ENCODE assay signal across 9 mouse cellular contexts in the genomic region with DNA sequence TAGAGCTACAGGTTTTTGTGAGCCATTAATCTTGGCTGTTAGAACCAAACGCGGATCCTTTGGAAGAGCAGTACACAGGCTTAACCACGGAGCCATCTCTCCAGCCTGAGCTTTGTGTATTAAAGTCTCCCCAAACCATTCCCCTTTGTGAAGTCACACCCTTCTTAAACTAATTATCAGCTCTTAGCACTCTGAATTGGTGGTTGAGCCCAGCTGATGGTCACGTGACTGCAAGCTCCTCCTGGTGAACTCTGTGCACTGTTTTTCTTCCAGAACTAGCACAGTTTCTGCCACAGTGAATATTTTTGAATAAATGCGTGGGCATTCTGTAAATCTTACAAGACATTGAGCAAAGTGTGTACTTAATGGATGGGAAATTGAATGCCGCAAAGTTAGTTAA. TPM values are rescaled to one million over a fixed set of nuclear protein-coding genes. Genes with fewer than 3 reads are reported as not detected.
DNase-seq lines count a peak whose midpoint lies in the region; ATAC-seq and TF ChIP-seq lines count a peak whose summit lies in the region.
"Had no signal": no experiment of that assay in that cellular context is flagged by ENCODE, and none has a peak within 500 bp of the region (broad histone marks: within the 10 kb centered on the region; RNA-seq: fewer than 3 reads in every experiment).

No protein-coding gene starts in this region.

- H3K9me3 ChIP-seq in kidney, embryonic 16.5 days (ENCODE audit: low read length): no peaks in the 10 kb centered on the region

- TF ChIP-seq CTCF in testis, adult 2 months (IDR thresholded peaks at IDR 0.05; ENCODE audit: control insufficient read depth, insufficient read depth, insufficient replicate concordance, low read depth, low read length): no peak
- TF ChIP-seq CTCF in embryonic fibroblast, embryonic 13.5 days (IDR thresholded peaks at IDR 0.05; ENCODE audit: borderline replicate concordance, insufficient read depth, low read length): no peak

- H3K36me3 ChIP-seq in testis, adult 2 months (ENCODE audit: control insufficient read depth, insufficient read depth, low read length): peaks cover 1% of the 10 kb centered on the region; the same call in 1 of the 2 replicates
- peaks cover 6% of the 10 kb centered on the region for H3K36me3 ChIP-seq in kidney, embryonic 16.5 days (ENCODE audit: insufficient read depth, low read length)

- peak overlapping the region; percentile 96 for H3K4me3 ChIP-seq in testis, adult 2 months (ENCODE audit: control insufficient read depth, low read depth, low read length)
- H3K4me3 ChIP-seq in embryonic fibroblast, embryonic 13.5 days (ENCODE audit: insufficient read depth, low read length): peak overlapping the region; percentile 94
- peak overlapping the region; percentile 76 for H3K4me3 ChIP-seq in kidney, embryonic 16.5 days (ENCODE audit: low read length)

- no peak for TF ChIP-seq POLR2A in testis, adult 2 months (IDR thresholded peaks at IDR 0.05; ENCODE audit: control insufficient read depth, low read depth, low read length)
- no peak for TF ChIP-seq POLR2A in embryonic fibroblast, embryonic 13.5 days (IDR thresholded peaks at IDR 0.05; ENCODE audit: low read depth, low read length)

- peak overlapping the region; percentile 76 for H3K9ac ChIP-seq in kidney, embryonic 16.5 days (replicated peaks; ENCODE audit: low read length)

- H3K27me3 ChIP-seq in testis, adult 2 months (ENCODE audit: control insufficient read depth, insufficient read depth, low read length): no peaks in the 10 kb centered on the region
- no peaks in the 10 kb centered on the region for H3K27me3 ChIP-seq in kidney, embryonic 16.5 days (ENCODE audit: insufficient read depth, low read length)

- intact Hi-C loops in gastrocnemius, postnatal 14 days (cut with DNase I; ENCODE audit: low total_unique reads): no loop called here
- intact Hi-C loops in left cerebral cortex, postnatal 14 days (cut with DNase I): loop anchor here (2.0 kb wide), 1 partner anchor 70 kb away; the partner anchor contains the start of genes Aurka and Cstf1

- peaks cover 5% of the 10 kb centered on the region for H3K4me1 ChIP-seq in testis, adult 2 months (ENCODE audit: control insufficient read depth, insufficient read depth, low read length)
- peaks cover 5% of the 10 kb centered on the region for H3K4me1 ChIP-seq in embryonic fibroblast, embryonic 13.5 days (ENCODE audit: control insufficient read depth, insufficient read depth, low read length)
- peaks cover 15% of the 10 kb centered on the region for H3K4me1 ChIP-seq in kidney, embryonic 16.5 days (ENCODE audit: insufficient read depth, low read length)

- ATAC-seq in kidney, embryonic 16.5 days (ENCODE audit: low FRiP score, low TSS enrichment): no peak
- ATAC-seq in megakaryocyte-erythroid progenitor cell, adult 5-6 weeks (replicated peaks; ENCODE audit: low FRiP score, low TSS enrichment, poor library complexity, severe bottlenecking): peak; percentile 78

- no peak for DNase-seq in testis, postnatal 10 days (ENCODE audit: low spot score)
- no peak for DNase-seq in gastrocnemius, postnatal 14 days
- DNase-seq in left cerebral cortex, postnatal 14 days (ENCODE audit: low spot score in 2 of 2): no peak
- DNase-seq in gastrocnemius, adult 18-20 months (ENCODE audit: low spot score): no peak

- WGBS in kidney, embryonic 16.5 days: 27% methylated on average over 6 of the region's 6 CpGs

- peak overlapping the region; percentile 76 for H3K4me2 ChIP-seq in kidney, embryonic 16.5 days (replicated peaks; ENCODE audit: low read depth, low read length)

- H3K27ac ChIP-seq in testis, adult 2 months (ENCODE audit: control insufficient read depth, insufficient read depth, low read depth, low read length): peak overlapping the region; percentile 81
- H3K27ac ChIP-seq in embryonic fibroblast, embryonic 13.5 days (ENCODE audit: insufficient read depth, low read length): no peak overlapping the region
- H3K27ac ChIP-seq in kidney, embryonic 16.5 days (ENCODE audit: low read length): no peak overlapping the region

RNA-seq across cellular contexts. Expression of gene Rtf2, which starts 0.8 kb away (rescaled TPM):
- polyA plus RNA-seq in testis, adult 2 months (2012; rRNA removed): 21.9 and 22.3 TPM in 2 replicates
- polyA plus RNA-seq in embryonic fibroblast, embryonic 13.5 days (2011; ENCODE audit: insufficient read length, low read depth, missing spikeins): 40.9 and 51.9 TPM in 2 replicates
- polyA plus RNA-seq in kidney, embryonic 16.5 days (2015; fragmentation: Nextera tagmentation; extraction: Ambion mirVana): 81.2 and 85.3 TPM in 2 replicates
- total RNA-seq in megakaryocyte-erythroid progenitor cell, adult 5-6 weeks (2014; fragmentation: Nextera tagmentation): 38.0 and 65.7 TPM in 2 replicates
- total RNA-seq in megakaryocyte-erythroid progenitor cell, adult 5-6 weeks (2017): 132 and 179 TPM in 2 replicates
- 10 to 100 TPM; 30.8 to 32.9 TPM for total RNA-seq in gastrocnemius, postnatal 14 days (2021)
- total RNA-seq in left cerebral cortex, postnatal 14 days (2021): 10 to 100 TPM; 67.1 to 69.8 TPM
- total RNA-seq in gastrocnemius, adult 18-20 months (2021): 10 to 100 TPM; 27.9 to 30.8 TPM

RNA-seq across cellular contexts. Expression of gene Gcnt7, which starts 17.2 kb away (rescaled TPM):
- 0.07 and 0.11 TPM in 2 replicates for polyA plus RNA-seq in testis, adult 2 months (2012; rRNA removed)
- polyA plus RNA-seq in embryonic fibroblast, embryonic 13.5 days (2011; ENCODE audit: insufficient read length, low read depth, missing spikeins): not detected in 2 replicates
- polyA plus RNA-seq in kidney, embryonic 16.5 days (2015; fragmentation: Nextera tagmentation; extraction: Ambion mirVana): 1.5 and 1.8 TPM in 2 replicates
- total RNA-seq in megakaryocyte-erythroid progenitor cell, adult 5-6 weeks (2014; fragmentation: Nextera tagmentation): not detected in 2 replicates
- not detected in 2 replicates for total RNA-seq in megakaryocyte-erythroid progenitor cell, adult 5-6 weeks (2017)
- total RNA-seq in gastrocnemius, postnatal 14 days (2021): not detected
- not detected for total RNA-seq in left cerebral cortex, postnatal 14 days (2021)
- not detected for total RNA-seq in gastrocnemius, adult 18-20 months (2021)
- polyA plus RNA-seq: large intestine, adult 2 months had no signal

RNA-seq across cellular contexts. Expression of gene Fam209, which starts 31.1 kb away (rescaled TPM):
- 376 and 416 TPM in 2 replicates for polyA plus RNA-seq in testis, adult 2 months (2012; rRNA removed)
- polyA plus RNA-seq in embryonic fibroblast, embryonic 13.5 days (2011; ENCODE audit: insufficient read length, low read depth, missing spikeins): 0.72 TPM in 1 of 2 replicates, not detected in the other
- 0.64 TPM in 1 of 2 replicates, not detected in the other for polyA plus RNA-seq in kidney, embryonic 16.5 days (2015; fragmentation: Nextera tagmentation; extraction: Ambion mirVana)
- total RNA-seq in megakaryocyte-erythroid progenitor cell, adult 5-6 weeks (2014; fragmentation: Nextera tagmentation): 2.8 TPM in 1 of 2 replicates, not detected in the other
- 0.95 and 6.7 TPM in 2 replicates for total RNA-seq in megakaryocyte-erythroid progenitor cell, adult 5-6 weeks (2017)
- under 1 TPM in 1 of 2 experiments, not detected in 1; 0.58 TPM for total RNA-seq in gastrocnemius, postnatal 14 days (2021)
- not detected for total RNA-seq in left cerebral cortex, postnatal 14 days (2021)
- total RNA-seq in gastrocnemius, adult 18-20 months (2021): under 1 TPM in 1 of 2 experiments, not detected in 1; 0.34 TPM

RNA-seq across cellular contexts. Expression of gene Cass4, which starts 47.6 kb away (rescaled TPM):
- 0.26 and 0.31 TPM in 2 replicates for polyA plus RNA-seq in testis, adult 2 months (2012; rRNA removed)
- polyA plus RNA-seq in embryonic fibroblast, embryonic 13.5 days (2011; ENCODE audit: insufficient read length, low read depth, missing spikeins): 1.3 and 1.8 TPM in 2 replicates
- polyA plus RNA-seq in kidney, embryonic 16.5 days (2015; fragmentation: Nextera tagmentation; extraction: Ambion mirVana): 0.32 and 0.36 TPM in 2 replicates
- 0.89 TPM in 1 of 2 replicates, not detected in the other for total RNA-seq in megakaryocyte-erythroid progenitor cell, adult 5-6 weeks (2014; fragmentation: Nextera tagmentation)
- total RNA-seq in megakaryocyte-erythroid progenitor cell, adult 5-6 weeks (2017): not detected in 2 replicates
- total RNA-seq in gastrocnemius, postnatal 14 days (2021): under 1 TPM; 0.18 to 0.55 TPM
- total RNA-seq in left cerebral cortex, postnatal 14 days (2021): under 1 TPM; 0.53 to 0.85 TPM
- total RNA-seq in gastrocnemius, adult 18-20 months (2021): under 1 TPM; 0.14 to 0.38 TPM
